Mouse (Mus musculus): ENCODE data around the gene Eid2b. TPM values are rescaled to one million over a fixed set of nuclear protein-coding genes. Genes with fewer than 3 reads are reported as not detected.
"Not testable (repeated sequence)": the region's sequence is repeated elsewhere in the genome, so short reads cannot be mapped to it uniquely, and the experiment has no call there.

The Eid2b gene
- total RNA-seq (2014; rRNA removed) (44.0 and 64.2 TPM in 2 replicates), polyA plus RNA-seq (2015; fragmentation: Nextera tagmentation; extraction: Ambion mirVana) (50.9 and 52.8 TPM in 2 replicates)

- peak; percentile 90 for TF ChIP-seq CTCF (IDR thresholded peaks at IDR 0.05)
- peak within 1 kb of the TSS; percentile 86 for H3K4me2 ChIP-seq (ENCODE audit: low read depth, low read length, poor library complexity, severe bottlenecking)
- DNase-seq (ENCODE audit: low spot score), result peak; percentile 95
- peak within 1 kb of the TSS; percentile 86 for H3K27ac ChIP-seq (ENCODE audit: low read depth, low read length)
- peak; percentile 68 for ATAC-seq (ENCODE audit: low FRiP score)
- 0 out of 2 replicates have a peak, but pooled peaks cover 4% of the 10 kb centered on the region for H3K36me3 ChIP-seq (ENCODE audit: insufficient read depth, low read length)
- peak within 1 kb of the TSS; percentile 95 for H3K9ac ChIP-seq (replicated peaks; ENCODE audit: low read length, poor library complexity, severe bottlenecking)
- no peaks in the 10 kb centered on the region for H3K27me3 ChIP-seq (ENCODE audit: insufficient read depth, low read length)
- H3K4me3 ChIP-seq (ENCODE audit: low read depth, low read length), result peak within 1 kb of the TSS; percentile 70
- WGBS, result 2% methylated on average over 68 of the region's 68 CpGs
- H3K4me1 ChIP-seq (ENCODE audit: insufficient read depth, low read length), result peaks cover 3% of the 10 kb centered on the region; the same call in 1 of the 2 replicates
- no peaks in the 10 kb centered on the region for H3K9me3 ChIP-seq (ENCODE audit: low read length)
Measured at GRCm38 (mm10) chr7:28277615-28278278, at the start of gene Eid2b. Gene Eid2b (plus strand): TSS chr7:28277739.

DNA sequence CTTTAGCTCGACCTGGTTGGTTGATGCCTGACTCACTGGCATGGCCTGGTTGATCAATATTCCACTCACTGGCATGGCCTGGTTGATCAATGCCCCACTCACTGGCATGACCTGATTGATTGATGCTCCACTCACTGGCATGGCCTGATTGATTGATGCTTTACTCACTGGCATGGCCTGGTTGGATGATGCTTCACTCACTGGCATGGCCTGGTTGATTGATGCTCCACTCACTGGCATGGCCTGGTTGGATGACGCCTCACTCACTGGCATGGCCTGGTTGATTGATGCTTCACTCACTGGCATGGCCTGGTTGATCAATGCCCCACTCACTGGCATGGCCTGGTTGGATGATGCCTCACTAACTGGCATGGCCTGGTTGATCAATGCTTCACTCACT is 33.6 kb upstream of the Eid2b start:
- 61% methylated on average over 2 of the region's 2 CpGs for WGBS
- not testable (repeated sequence) for H3K4me3 ChIP-seq (ENCODE audit: low read depth, low read length); H3K27me3 ChIP-seq (ENCODE audit: insufficient read depth, low read length); DNase-seq (ENCODE audit: low spot score); H3K4me1 ChIP-seq (ENCODE audit: insufficient read depth, low read length); H3K36me3 ChIP-seq (ENCODE audit: insufficient read depth, low read length); H3K9me3 ChIP-seq (ENCODE audit: low read length); ATAC-seq (ENCODE audit: low FRiP score); H3K27ac ChIP-seq (ENCODE audit: low read depth, low read length); H3K9ac ChIP-seq (replicated peaks; ENCODE audit: low read length, poor library complexity, severe bottlenecking); H3K4me2 ChIP-seq (ENCODE audit: low read depth, low read length, poor library complexity, severe bottlenecking)

DNA sequence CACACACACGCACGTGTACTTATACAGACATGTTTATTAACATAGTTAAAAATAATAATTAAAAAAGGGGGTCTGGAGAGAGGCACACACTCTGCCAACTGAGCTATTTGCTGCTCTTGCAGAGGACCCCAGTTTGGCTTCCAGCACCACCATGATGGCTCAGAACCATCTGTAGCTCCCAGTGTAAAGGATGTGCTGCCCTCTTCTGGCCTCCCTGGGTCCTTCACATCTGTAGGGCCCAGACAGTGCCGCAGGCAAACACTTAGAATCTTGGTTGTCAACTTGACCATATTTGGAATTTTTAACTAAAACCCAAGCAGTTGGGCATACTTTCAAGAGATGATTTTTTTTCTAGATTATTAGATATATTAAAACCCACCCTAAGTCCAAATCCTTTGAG is 28.6 kb upstream of the Eid2b start:
- TF ChIP-seq CTCF (IDR thresholded peaks at IDR 0.05), result no peak
- Histone ChIP-seq H3K9ac (replicated peaks; ENCODE audit: low read length, poor library complexity, severe bottlenecking) (no peak overlapping the region), H3K27ac (ENCODE audit: low read depth, low read length) (no peak overlapping the region), H3K4me1 (ENCODE audit: insufficient read depth, low read length) (no peaks in the 10 kb centered on the region), H3K4me2 (ENCODE audit: low read depth, low read length, poor library complexity, severe bottlenecking) (no peak overlapping the region), H3K4me3 (ENCODE audit: low read depth, low read length) (no peak overlapping the region), H3K36me3 (ENCODE audit: insufficient read depth, low read length) (no peaks in the 10 kb centered on the region), H3K9me3 (ENCODE audit: low read length) (no peaks in the 10 kb centered on the region), H3K27me3 (ENCODE audit: insufficient read depth, low read length) (no peaks in the 10 kb centered on the region)
- WGBS, result 96% methylated on average over 3 of the region's 3 CpGs
- DNase-seq (ENCODE audit: low spot score) (no peak), ATAC-seq (ENCODE audit: low FRiP score) (no peak)

DNA sequence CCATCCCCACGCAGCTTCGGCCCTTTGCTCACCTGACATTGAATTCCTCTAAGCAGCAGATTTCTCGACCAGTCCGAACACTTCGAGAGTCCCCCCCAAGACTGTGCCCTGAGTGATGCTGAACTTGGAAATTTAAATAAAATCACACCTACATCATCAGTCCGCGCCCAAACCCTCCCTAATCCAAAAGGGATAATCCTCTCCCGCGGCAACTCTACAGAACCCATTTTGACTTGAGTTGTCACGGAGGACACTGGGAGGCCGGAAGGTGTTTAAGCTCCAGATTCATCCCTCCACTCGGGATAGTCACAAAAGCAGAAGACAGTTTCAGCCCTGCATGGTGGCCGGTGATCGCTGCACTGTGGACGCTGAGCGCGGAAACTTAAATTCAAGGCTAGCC is 25.6 kb upstream of the Eid2b start:
- no peak for ATAC-seq (ENCODE audit: low FRiP score)
- Histone ChIP-seq H3K4me1 (ENCODE audit: insufficient read depth, low read length) (no peaks in the 10 kb centered on the region), H3K27me3 (ENCODE audit: insufficient read depth, low read length) (no peaks in the 10 kb centered on the region), H3K9me3 (ENCODE audit: low read length) (0 out of 2 replicates have a peak, but pooled peaks cover 3% of the 10 kb centered on the region), H3K27ac (ENCODE audit: low read depth, low read length) (no peak overlapping the region), H3K9ac (replicated peaks; ENCODE audit: low read length, poor library complexity, severe bottlenecking) (no peak overlapping the region), H3K36me3 (ENCODE audit: insufficient read depth, low read length) (no peaks in the 10 kb centered on the region), H3K4me3 (ENCODE audit: low read depth, low read length) (no peak overlapping the region), H3K4me2 (ENCODE audit: low read depth, low read length, poor library complexity, severe bottlenecking) (no peak overlapping the region)
- DNase-seq (ENCODE audit: low spot score), result no peak
- 87% methylated on average over 17 of the region's 17 CpGs for WGBS
- no peak for TF ChIP-seq CTCF (IDR thresholded peaks at IDR 0.05)

- Histone ChIP-seq H3K27ac (ENCODE audit: low read depth, low read length) (no peak overlapping the region), H3K27me3 (ENCODE audit: insufficient read depth, low read length) (no peaks in the 10 kb centered on the region), H3K4me1 (ENCODE audit: insufficient read depth, low read length) (no peaks in the 10 kb centered on the region), H3K4me2 (ENCODE audit: low read depth, low read length, poor library complexity, severe bottlenecking) (no peak overlapping the region), H3K36me3 (ENCODE audit: insufficient read depth, low read length) (no peaks in the 10 kb centered on the region), H3K9ac (replicated peaks; ENCODE audit: low read length, poor library complexity, severe bottlenecking) (no peak overlapping the region), H3K9me3 (ENCODE audit: low read length) (0 out of 2 replicates have a peak, but pooled peaks cover 3% of the 10 kb centered on the region), H3K4me3 (ENCODE audit: low read depth, low read length) (no peak overlapping the region)
- ATAC-seq (ENCODE audit: low FRiP score) (no peak), DNase-seq (ENCODE audit: low spot score) (no peak)
- 94% methylated on average over 6 of the region's 6 CpGs for WGBS
- TF ChIP-seq CTCF (IDR thresholded peaks at IDR 0.05), result no peak
Measured at GRCm38 (mm10) chr7:28254591-28254990, 22.9 kb upstream of the Eid2b start.

DNA sequence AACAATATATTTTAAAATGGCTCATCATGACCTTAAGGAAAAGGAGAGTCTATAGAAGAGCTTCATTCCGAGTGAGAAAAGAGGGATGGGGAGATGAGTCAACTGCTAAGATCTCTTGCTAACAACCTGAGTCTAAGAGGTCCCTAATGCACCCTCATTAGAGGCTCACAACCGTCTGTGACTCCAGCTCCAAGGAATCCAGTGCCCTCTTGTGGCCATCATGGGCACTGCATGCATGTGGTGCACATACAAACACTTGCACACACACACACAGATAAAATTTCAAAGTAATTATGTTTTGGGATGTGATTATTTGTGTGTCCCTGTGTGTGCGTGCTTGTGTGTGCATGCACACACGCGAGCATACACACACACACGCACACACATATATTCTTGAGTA is 22.1 kb upstream of the Eid2b start:
- DNase-seq (ENCODE audit: low spot score) (no peak), ATAC-seq (ENCODE audit: low FRiP score) (no peak)
- Histone ChIP-seq H3K4me3 (ENCODE audit: low read depth, low read length) (no peak overlapping the region), H3K27me3 (ENCODE audit: insufficient read depth, low read length) (no peaks in the 10 kb centered on the region), H3K27ac (ENCODE audit: low read depth, low read length) (no peak overlapping the region), H3K4me2 (ENCODE audit: low read depth, low read length, poor library complexity, severe bottlenecking) (no peak overlapping the region), H3K4me1 (ENCODE audit: insufficient read depth, low read length) (no peaks in the 10 kb centered on the region), H3K9ac (replicated peaks; ENCODE audit: low read length, poor library complexity, severe bottlenecking) (no peak overlapping the region), H3K9me3 (ENCODE audit: low read length) (0 out of 2 replicates have a peak, but pooled peaks cover 3% of the 10 kb centered on the region), H3K36me3 (ENCODE audit: insufficient read depth, low read length) (no peaks in the 10 kb centered on the region)
- TF ChIP-seq CTCF (IDR thresholded peaks at IDR 0.05), result peak; percentile 49
- 84% methylated on average over 6 of the region's 6 CpGs for WGBS

Measured in midbrain, postnatal 0 days (tissue).